Mouse (Mus musculus) limb, embryonic 10.5 days (tissue): ENCODE measurements around the gene Krt8. TPM values are rescaled to one million over a fixed set of nuclear protein-coding genes. Genes with fewer than 3 reads are reported as not detected.

Source experiments
- DNase-seq: peaks from one replicate; pipeline ENCODE4 v3.0.0-alpha.2; 2017; ENCODE audit warnings: low spot score
- H3K27ac ChIP-seq: fragments of 300-500 bp; sonication (generic); 2 replicates; pipeline ENCODE4 v1.5.1; 2016; ENCODE audit warnings: mild to moderate bottlenecking
- H3K27me3 ChIP-seq: fragments of 300-500 bp; sonication (generic); 2 replicates; pipeline ENCODE4 v1.6.1; 2016; ENCODE audit warnings: low read depth, mild to moderate bottlenecking; ENCODE audit not compliant: poor library complexity, severe bottlenecking
- H3K36me3 ChIP-seq: fragments of 300-500 bp; sonication (generic); 2 replicates; pipeline ENCODE4 v1.6.1; 2016; ENCODE audit warnings: mild to moderate bottlenecking, moderate library complexity
- H3K4me1 ChIP-seq: fragments of 300-500 bp; sonication (generic); 2 replicates; pipeline ENCODE4 v1.6.1; 2016
- H3K4me3 ChIP-seq: fragments of 300-500 bp; sonication (generic); 2 replicates; pipeline ENCODE4 v1.5.1; 2016; ENCODE audit warnings: mild to moderate bottlenecking, moderate library complexity
- H3K9me3 ChIP-seq: fragments of 300-500 bp; sonication (generic); replicated peaks from 2 replicates; pipeline ENCODE4 v1.6.1; 2016; ENCODE audit warnings: mild to moderate bottlenecking
- WGBS: fragments of 180-500 bp; shearing (Covaris S2); methylation state at CpG from one replicate; pipeline ENCODE4 v1.1.7; 2016; 5-methylcytosine and 5-hydroxymethylcytosine counted together
- polyA plus RNA-seq: library from polyadenylated mRNA; unstranded; fragments of >200 nt; fragmentation: Nextera tagmentation; extraction: Ambion mirVana; gene quantifications from 2 replicates; pipeline ENCODE4 v1.2.1, GENCODE M21; 2016

Krt8 gene
- polyA plus RNA-seq, 1 experiment from 2014 or later, result 29.3 TPM

DNA sequence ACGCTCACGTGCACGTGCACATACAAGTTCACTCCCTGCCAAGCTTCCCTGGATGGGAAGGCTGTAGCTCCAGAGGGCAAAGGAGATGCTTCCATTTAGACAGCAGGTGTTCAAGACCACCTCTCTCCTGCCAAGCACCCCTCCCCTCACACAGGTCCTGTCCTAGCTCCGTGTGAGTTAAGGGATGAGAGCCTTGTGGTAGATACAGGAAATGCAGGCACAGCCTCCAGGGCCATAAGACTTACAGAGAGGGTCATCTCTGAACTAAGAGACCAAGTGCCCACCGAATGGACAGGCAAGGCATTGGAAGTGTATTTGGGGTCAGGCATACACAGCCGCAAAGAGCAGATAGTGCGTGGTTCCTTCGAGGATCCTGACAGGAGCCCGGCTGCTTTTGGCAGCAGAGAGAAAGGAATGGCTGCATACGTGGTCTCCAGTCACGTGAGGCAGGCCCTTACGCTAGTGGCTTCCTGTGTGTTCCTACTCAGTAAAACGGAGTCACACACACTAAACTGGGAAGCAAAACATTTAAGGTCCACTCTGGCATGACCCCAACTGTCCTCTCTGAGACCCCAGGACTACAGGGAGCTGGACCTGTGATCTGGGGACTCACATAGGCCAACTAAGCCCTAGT is 20.9 kb downstream of the Krt8 start:
- Histone ChIP-seq H3K36me3 (no peaks in the 10 kb centered on the region), H3K4me3 (peak overlapping the region; percentile 43), H3K27ac (peak overlapping the region; percentile 86), H3K9me3 (no peaks in the 10 kb centered on the region), H3K4me1 (peaks cover 23% of the 10 kb centered on the region), H3K27me3 (no peaks in the 10 kb centered on the region)
- no peak for DNase-seq
- WGBS, result 83% methylated on average over 13 of the region's 13 CpGs

- 51% methylated on average over 6 of the region's 6 CpGs for WGBS
- Histone ChIP-seq H3K4me1 (peaks cover 44% of the 10 kb centered on the region), H3K4me3 (no peak overlapping the region), H3K36me3 (no peaks in the 10 kb centered on the region), H3K27ac (peak overlapping the region; percentile 53), H3K27me3 (no peaks in the 10 kb centered on the region), H3K9me3 (no peaks in the 10 kb centered on the region)
- peak; percentile 31 for DNase-seq
These were observed 23.4 kb downstream of the Krt8 start for GRCm38 (mm10) chr15:101980849-101981248.

GRCm38 (mm10) chr15:101977043-101977726 is 27.1 kb downstream of the Krt8 start:
- Histone ChIP-seq H3K4me1 (peaks cover 42% of the 10 kb centered on the region), H3K4me3 (peak overlapping the region; percentile 60), H3K9me3 (no peaks in the 10 kb centered on the region), H3K36me3 (no peaks in the 10 kb centered on the region), H3K27me3 (peaks cover 11% of the 10 kb centered on the region; the same call in 1 of the 2 replicates), H3K27ac (peak overlapping the region; percentile 93)
- WGBS, result 3% methylated on average over 38 of the region's 39 CpGs
- peak; percentile 87 for DNase-seq

DNA sequence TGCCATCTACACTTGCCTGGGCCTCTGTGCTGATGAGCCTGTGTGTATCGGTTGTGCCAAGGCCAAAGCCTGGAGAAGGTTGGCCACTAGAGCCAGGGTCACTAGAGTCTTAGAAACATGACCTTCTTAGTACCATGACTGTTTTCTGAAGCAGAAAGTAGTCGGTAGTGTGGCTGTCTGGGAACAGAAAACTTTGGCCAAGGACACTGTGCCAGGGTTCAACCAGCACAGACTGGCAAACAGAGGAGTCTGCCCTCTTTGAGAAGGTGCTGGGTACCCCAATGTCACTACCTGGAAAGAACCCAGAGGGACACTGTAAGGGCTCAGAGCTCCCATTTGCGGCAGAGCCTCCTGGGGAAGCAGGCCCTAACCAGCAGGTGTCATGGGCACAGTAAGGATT is 27.6 kb downstream of the Krt8 start:
- Histone ChIP-seq H3K4me1 (peaks cover 45% of the 10 kb centered on the region), H3K9me3 (no peaks in the 10 kb centered on the region), H3K27me3 (peaks cover 11% of the 10 kb centered on the region), H3K36me3 (no peaks in the 10 kb centered on the region), H3K27ac (peak overlapping the region; percentile 93), H3K4me3 (peak overlapping the region; percentile 60)
- WGBS, result 51% methylated on average over 3 of the region's 3 CpGs
- peak; percentile 30 for DNase-seq

- Histone ChIP-seq H3K27ac (peak overlapping the region; percentile 93), H3K9me3 (no peaks in the 10 kb centered on the region), H3K36me3 (no peaks in the 10 kb centered on the region), H3K27me3 (peaks cover 16% of the 10 kb centered on the region), H3K4me3 (no peak overlapping the region), H3K4me1 (peaks cover 45% of the 10 kb centered on the region)
- WGBS, result 32% methylated on average over 5 of the region's 5 CpGs
- no peak for DNase-seq
These were observed 28.3 kb downstream of the Krt8 start for GRCm38 (mm10) chr15:101976023-101976422.

DNA sequence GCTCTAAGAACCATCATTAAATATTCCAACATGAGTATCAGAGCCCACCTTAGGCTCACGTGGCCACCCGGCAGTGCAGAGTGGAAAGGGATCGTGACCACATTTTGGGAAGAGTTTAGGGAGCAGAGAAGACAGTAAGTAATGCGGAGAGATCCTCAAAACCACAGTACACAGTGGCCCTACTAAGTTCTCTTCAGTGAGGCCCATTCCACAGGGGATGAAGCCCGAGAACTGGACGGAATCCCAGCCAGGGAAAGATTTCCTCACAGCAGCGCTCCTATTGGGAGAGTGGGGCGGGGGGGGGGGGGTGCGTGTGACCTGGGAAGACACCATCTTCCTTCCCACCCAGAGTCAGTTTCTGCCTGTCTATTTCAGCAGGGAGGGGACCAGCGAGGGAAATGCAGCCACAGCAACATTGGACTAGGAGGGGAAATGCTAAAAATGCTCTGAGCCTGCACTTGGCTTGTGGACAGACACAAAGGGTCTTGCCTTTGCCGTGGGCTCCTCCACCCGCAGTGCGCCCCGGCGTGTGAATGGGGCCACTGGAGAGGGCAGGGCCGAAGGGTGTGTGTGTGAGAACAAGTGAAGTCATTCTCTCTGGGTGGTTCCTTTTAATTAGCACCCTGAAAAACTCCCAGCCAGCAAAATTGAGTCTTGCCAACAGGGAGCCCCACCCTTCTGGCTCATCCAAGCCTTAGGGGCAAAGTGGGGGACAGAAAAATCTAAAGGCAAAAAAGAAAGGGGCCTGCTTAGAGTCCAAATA is 30.0 kb downstream of the Krt8 start:
- Histone ChIP-seq H3K27ac (peak overlapping the region; percentile 30; the same call in 1 of the 2 replicates), H3K27me3 (peaks cover 17% of the 10 kb centered on the region), H3K4me3 (no peak overlapping the region), H3K4me1 (peaks cover 47% of the 10 kb centered on the region), H3K36me3 (no peaks in the 10 kb centered on the region), H3K9me3 (no peaks in the 10 kb centered on the region)
- DNase-seq, result no peak
- 68% methylated on average over 16 of the region's 16 CpGs for WGBS

GRCm38 (mm10) chr15:101973414-101974077 is 30.7 kb downstream of the Krt8 start:
- Histone ChIP-seq H3K4me3 (no peak overlapping the region), H3K27ac (0 out of 2 replicates have a peak overlapping the region, but pooled peaks have one; percentile 30), H3K36me3 (no peaks in the 10 kb centered on the region), H3K27me3 (peaks cover 17% of the 10 kb centered on the region), H3K4me1 (peaks cover 47% of the 10 kb centered on the region), H3K9me3 (no peaks in the 10 kb centered on the region)
- 16% methylated on average over 15 of the region's 15 CpGs for WGBS
- DNase-seq, result peak; percentile 97

DNA sequence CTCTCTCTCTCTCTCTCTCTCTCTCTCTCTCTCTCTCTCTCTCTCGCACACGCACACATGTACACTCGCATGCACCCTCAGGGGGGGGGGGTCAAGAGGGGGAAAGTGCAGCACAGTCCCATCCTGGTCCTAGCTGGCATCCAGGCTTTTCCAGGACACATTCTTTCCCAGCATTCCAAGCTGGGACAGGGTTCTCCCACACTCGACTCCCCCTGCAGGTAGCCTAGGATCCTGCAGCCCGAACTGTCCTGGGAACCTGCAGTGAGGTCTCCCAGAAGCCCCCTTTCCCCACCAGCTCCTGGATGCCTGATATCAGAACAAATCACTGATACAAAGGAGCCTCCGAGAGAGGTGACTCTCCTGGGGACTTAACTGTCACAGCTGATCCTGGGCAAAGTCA is 33.7 kb downstream of the Krt8 start:
- Histone ChIP-seq H3K4me1 (peaks cover 20% of the 10 kb centered on the region), H3K4me3 (no peak overlapping the region), H3K27me3 (peaks cover 17% of the 10 kb centered on the region), H3K9me3 (no peaks in the 10 kb centered on the region), H3K36me3 (no peaks in the 10 kb centered on the region), H3K27ac (peak overlapping the region; percentile 51; the same call in 1 of the 2 replicates)
- peak; percentile 81 for DNase-seq
- 11% methylated on average over 3 of the region's 6 CpGs for WGBS

DNA sequence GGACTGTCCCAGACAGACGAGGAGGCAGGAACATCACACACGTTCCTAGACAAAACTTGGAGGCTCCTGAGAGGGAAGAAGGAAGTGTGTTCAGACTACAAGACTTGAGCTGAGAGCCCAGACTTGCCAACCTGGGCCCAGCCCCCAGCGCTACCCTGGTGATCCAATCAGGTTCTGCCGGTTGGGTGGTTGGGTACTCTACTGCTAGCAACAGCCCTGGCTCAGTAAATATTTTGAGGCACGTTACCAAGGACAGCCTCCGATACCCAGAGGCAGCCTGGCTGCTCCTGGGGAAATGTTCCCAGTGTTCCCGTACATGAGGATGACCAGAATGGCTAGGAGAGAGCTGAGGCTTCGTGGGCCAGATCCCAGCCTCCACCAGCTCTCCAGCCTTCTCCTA is 37.5 kb downstream of the Krt8 start:
- Histone ChIP-seq H3K4me3 (no peak overlapping the region), H3K4me1 (peaks cover 8% of the 10 kb centered on the region; the same call in 1 of the 2 replicates), H3K27me3 (peaks cover 6% of the 10 kb centered on the region; the same call in 1 of the 2 replicates), H3K9me3 (no peaks in the 10 kb centered on the region), H3K36me3 (no peaks in the 10 kb centered on the region), H3K27ac (no peak overlapping the region)
- DNase-seq, result no peak
- 84% methylated on average over 8 of the region's 8 CpGs for WGBS

DNA sequence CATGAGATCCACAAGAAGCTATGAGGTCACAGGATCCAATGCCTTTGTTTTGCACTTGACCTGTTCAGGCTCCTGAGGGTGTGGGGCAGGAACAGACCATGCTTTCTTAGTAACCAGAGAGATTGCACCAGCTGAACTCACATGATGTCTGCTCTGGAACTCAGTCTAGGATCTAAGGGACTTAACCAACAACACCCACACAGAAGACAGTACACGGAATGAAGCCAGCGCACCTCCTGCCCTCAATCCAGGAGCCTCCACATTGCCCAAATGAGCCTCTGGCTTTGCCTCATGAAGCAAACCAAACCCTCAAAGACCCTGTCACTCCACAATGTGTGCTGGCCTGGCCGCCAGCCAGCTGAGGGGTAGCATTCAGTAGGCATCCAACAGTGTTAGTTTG is 45.4 kb downstream of the Krt8 start:
- H3K36me3 ChIP-seq, result no peaks in the 10 kb centered on the region
- H3K4me1 ChIP-seq, result no peaks in the 10 kb centered on the region
- DNase-seq, result no peak
- no peak overlapping the region for H3K4me3 ChIP-seq
- H3K27me3 ChIP-seq, result 0 out of 2 replicates have a peak, but pooled peaks cover under 1% of the 10 kb centered on the region
- 86% methylated on average over 3 of the region's 3 CpGs for WGBS
- no peaks in the 10 kb centered on the region for H3K9me3 ChIP-seq
- no peak overlapping the region for H3K27ac ChIP-seq

GRCm38 (mm10) chr15:101954187-101954586 is 50.1 kb downstream of the Krt8 start, which contains the start of gene Krt78:
TSS of gene Krt78 (minus strand) at chr15:101954287.
- no peaks in the 10 kb centered on the region for H3K9me3 ChIP-seq
- no peaks in the 10 kb centered on the region for H3K36me3 ChIP-seq
- H3K4me1 ChIP-seq, result no peaks in the 10 kb centered on the region
- H3K27ac ChIP-seq, result no peak within 1 kb of the TSS
- WGBS, result 90% methylated on average over 9 of the region's 9 CpGs
- 0 out of 2 replicates have a peak, but pooled peaks cover 4% of the 10 kb centered on the region for H3K27me3 ChIP-seq
- no peak for DNase-seq
- H3K4me3 ChIP-seq, result no peak within 1 kb of the TSS

- Histone ChIP-seq H3K27me3 (0 out of 2 replicates have a peak, but pooled peaks cover 4% of the 10 kb centered on the region), H3K27ac (no peak overlapping the region), H3K4me3 (no peak overlapping the region), H3K4me1 (no peaks in the 10 kb centered on the region), H3K36me3 (no peaks in the 10 kb centered on the region), H3K9me3 (no peaks in the 10 kb centered on the region)
- no peak for DNase-seq
- 89% methylated on average over 7 of the region's 7 CpGs for WGBS
These were observed 51.4 kb downstream of the Krt8 start for GRCm38 (mm10) chr15:101952733-101953474.
